In genomic region chr2:135914343-135915261, GRCm38 (mm10) we compare ENCODE assay signal across 13 mouse cellular contexts.
DNase-seq lines count a peak whose midpoint lies in the region; TF ChIP-seq lines count a peak whose summit lies in the region.
"Had no signal": no experiment of that assay in that cellular context is flagged by ENCODE, and none has a peak within 500 bp of the region (broad histone marks: within the 10 kb centered on the region; RNA-seq: fewer than 3 reads in every experiment).

No protein-coding gene starts in this region.

- no peak for TF ChIP-seq CTCF in left cerebral cortex, adult 2 months (IDR thresholded peaks at IDR 0.05)

- no peak overlapping the region for H3K4me3 ChIP-seq in left cerebral cortex, adult 2 months
- H3K4me3 ChIP-seq: forebrain, embryonic 12.5 days; liver, embryonic 15.5 days had no signal

- H3K27ac ChIP-seq in left cerebral cortex, adult 2 months, result peak overlapping the region; percentile 50; the same call in 1 of the 2 replicates
- H3K27ac ChIP-seq: forebrain, embryonic 12.5 days; hindbrain, embryonic 14.5 days; liver, embryonic 15.5 days had no signal

- DNase-seq in frontal cortex, adult 2 months (ENCODE audit: extremely low spot score in 1 of 2, low spot score in 1 of 2), result peak; percentile 10 to 56
- no peak for DNase-seq in frontal cortex, postnatal 25 days (ENCODE audit: low spot score in 2 of 2)
- peak; percentile 26 to 29 for DNase-seq in left cerebral cortex, adult 18-20 months (ENCODE audit: low spot score in 2 of 2)
- no peak for DNase-seq in left cerebral cortex, postnatal 4 days
- peak; percentile 71 for DNase-seq in NIH3T3 (ENCODE audit: low read depth)
- peak in 1 of 2 experiments; percentile 20 for DNase-seq in left cerebral cortex, adult 2 months (ENCODE audit: extremely low spot score in 1 of 2, low spot score in 2 of 2)
- DNase-seq in spleen, adult 18-20 months, result no peak
- DNase-seq in spleen, adult 12 weeks (ENCODE audit: low spot score), result no peak
- DNase-seq: cerebellum, adult 8-10 months; thymus, postnatal 36 days had no signal

- intact Hi-C loops in left cerebral cortex, postnatal 4 days (cut with DNase I), result no loop called here
- intact Hi-C loops in left cerebral cortex, adult 2 months (cut with DNase I), result loop anchor here (5.0 kb wide), 1 partner anchor 257 kb away; the partner anchor contains the start of gene Plcb4

Comparison
In these comparisons a context has a peak if more than half of its experiments do, and no peak if none do; other contexts are left out.
1. DNase-seq: peak in frontal cortex, adult 2 months (2 of 2), left cerebral cortex, adult 18-20 months (2 of 2) and NIH3T3 (single experiment); none in frontal cortex, postnatal 25 days (0 of 2), left cerebral cortex, postnatal 4 days (single experiment), spleen, adult 18-20 months (0 of 2) and spleen, adult 12 weeks (single experiment).